Mouse (Mus musculus): ENCODE measurements around the gene Ddx39.

Ddx39 gene

DNA sequence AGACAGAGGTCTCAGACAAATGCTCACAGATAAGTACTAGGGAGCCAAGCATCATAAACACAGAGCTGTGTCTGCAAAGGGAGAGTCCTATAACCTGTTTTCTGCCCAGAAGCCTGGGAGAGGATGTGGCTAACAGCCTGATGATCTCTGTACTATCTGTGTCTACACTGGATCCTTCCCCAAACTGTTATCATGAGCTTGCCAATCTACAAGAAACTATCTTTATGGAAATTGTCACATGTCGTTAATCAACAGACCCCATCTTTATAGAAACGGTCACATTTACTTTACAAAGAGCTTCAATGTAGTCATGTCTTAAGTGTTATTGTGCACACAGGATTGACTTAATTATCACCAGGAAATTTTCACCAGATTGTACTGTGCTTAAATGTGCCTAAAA lies 55.7 kb downstream of the Ddx39 start:
- no peak for DNase-seq

DNA sequence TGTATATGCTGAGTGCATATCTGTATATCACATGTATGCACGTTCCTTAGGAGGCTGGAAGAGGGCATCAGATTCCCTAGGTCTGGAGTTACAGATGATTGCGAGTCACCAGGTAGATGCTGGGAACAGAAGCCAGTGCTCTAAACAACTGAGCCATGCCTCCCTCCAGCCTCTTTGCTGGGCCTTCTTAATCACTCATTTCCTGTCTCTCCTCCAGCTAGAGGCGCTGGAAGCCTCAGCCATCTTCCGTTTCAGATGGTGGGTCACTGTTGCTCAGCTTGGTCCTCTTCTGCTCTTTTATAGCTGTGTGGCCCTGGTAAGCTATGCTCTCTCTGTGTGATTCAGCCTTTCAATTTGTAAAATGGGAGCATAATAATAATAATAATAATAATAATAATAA lies 56.8 kb downstream of the Ddx39 start:
- DNase-seq, result no peak

DNA sequence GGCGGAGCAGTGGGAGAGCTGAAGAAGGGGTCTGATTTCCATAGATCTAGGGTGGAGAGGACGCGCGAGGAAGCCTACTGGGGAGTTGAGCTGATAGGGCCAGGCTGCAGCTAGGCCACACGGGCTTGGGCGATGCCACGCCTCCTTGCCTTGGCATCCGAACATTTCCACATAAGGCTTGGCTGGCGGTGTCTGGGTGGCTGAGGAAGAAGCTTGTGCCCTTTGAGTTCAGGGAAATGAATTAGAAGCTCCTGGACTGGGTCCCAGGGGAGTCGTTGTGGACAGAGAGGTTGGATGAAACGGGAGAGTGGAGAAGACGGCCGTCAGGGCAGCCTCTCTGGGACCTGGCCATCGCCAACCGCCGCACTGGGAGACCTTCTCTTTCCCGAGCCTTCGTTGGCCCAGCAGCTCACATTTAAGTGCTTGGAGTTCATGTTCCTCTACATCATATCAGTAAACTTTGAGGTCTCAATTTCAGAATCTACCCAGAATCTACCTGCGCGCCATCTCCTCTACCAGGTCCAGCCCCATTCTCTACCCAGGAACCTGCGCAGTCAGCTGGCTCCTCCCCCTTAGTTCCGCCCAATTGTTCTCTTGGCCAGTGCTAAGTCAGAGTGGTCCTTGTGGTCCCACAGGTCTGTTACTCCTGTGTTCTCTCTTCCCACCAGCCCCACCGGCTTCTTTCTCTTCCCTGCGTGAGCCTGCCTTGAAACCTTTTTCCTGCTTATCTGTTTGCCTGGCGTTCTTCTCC lies 57.9 kb downstream of the Ddx39 start:
- DNase-seq, result peak; percentile 25 to 57

DNA sequence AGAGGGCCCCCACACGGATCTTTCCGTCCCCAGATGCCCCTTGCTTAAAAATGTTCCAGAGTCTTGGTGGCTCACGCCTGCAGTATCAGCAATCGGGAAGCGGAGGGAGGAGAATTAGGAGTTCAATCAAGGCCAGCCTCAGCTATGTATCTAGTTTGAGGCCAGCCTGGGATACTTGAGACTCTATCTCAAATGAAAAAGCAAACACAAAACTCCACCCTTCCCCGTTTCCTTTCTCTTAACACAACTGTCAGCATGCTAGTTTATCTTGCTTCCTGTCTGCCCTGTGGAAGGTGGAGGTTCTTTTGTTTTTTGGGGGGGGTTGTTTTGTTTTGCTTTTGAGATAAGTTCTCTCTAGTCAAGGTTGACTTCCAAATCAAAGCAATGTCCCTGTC lies 58.5 kb downstream of the Ddx39 start:
- DNase-seq, result no peak

DNA sequence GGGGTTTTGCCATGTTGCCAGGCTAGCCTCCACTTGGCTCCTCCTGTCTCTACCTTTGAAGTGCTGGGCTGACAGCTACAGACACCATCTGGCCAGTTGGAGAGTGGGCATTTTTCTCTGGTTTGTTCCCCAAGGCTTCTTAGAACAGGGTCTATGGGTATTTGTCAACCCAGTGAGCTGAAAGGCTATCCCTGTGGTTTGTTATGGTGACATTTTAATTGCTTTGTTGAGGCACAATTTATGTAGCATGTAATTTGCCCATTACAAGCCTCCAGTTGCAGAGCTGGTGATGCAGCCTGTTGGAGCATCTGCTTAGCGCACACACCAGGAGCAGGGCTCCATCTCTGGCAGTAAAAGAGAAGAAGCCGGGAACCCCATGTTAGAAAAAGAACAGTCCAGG lies 59.2 kb downstream of the Ddx39 start:
- no peak for DNase-seq
